Mouse (Mus musculus): ENCODE results near the gene Gm21972. TPM values are rescaled to one million over a fixed set of nuclear protein-coding genes. Genes with fewer than 3 reads are reported as not detected.

The Gm21972 gene
- total RNA-seq (2021) = 1 to 10 TPM; 3.0 to 4.1 TPM
- long read RNA-seq, experiment 1, partial matches to known transcripts = 1 of 2 reads
- long read RNA-seq, experiment 1, other reads (novel, unspliced or antisense) = 1 of 2 reads
- long read RNA-seq, experiment 2, partial matches to known transcripts = 0 of 1 reads
- long read RNA-seq, experiment 2, other reads (novel, unspliced or antisense) = 1 of 1 reads

- no peak for DNase-seq
Observed at GRCm38 (mm10) chr1:86133337-86133736, at the start of gene Gm21972. Gm21972 (plus strand) TSS chr1:86133637.

- peak; percentile 12 to 22 for DNase-seq
Observed at GRCm38 (mm10) chr1:86094413-86094812, 39.0 kb upstream of the Gm21972 start.

- DNase-seq = no peak
Observed at GRCm38 (mm10) chr1:86105054-86105453, 28.4 kb upstream of the Gm21972 start.

GRCm38 (mm10) chr1:86111779-86112178 is 21.7 kb upstream of the Gm21972 start, which contains the start of gene Htr2b:
Htr2b (minus strand) TSS chr1:86111970.
- peak; percentile 10 to 22 for DNase-seq

- DNase-seq = no peak
Observed at GRCm38 (mm10) chr1:86114141-86114540, 19.3 kb upstream of the Gm21972 start.

GRCm38 (mm10) chr1:86119549-86119948 is 13.9 kb upstream of the Gm21972 start:
- no peak for DNase-seq

- DNase-seq = no peak
Observed at GRCm38 (mm10) chr1:86126036-86126435, 7.4 kb upstream of the Gm21972 start.

GRCm38 (mm10) chr1:86135315-86135714 is 1.9 kb downstream of the Gm21972 start:
- DNase-seq = no peak

GRCm38 (mm10) chr1:86141081-86141480 is 7.6 kb downstream of the Gm21972 start:
- no peak for DNase-seq

- no peak for DNase-seq
Observed at GRCm38 (mm10) chr1:86143165-86143564, 9.7 kb downstream of the Gm21972 start.

- no peak for DNase-seq
Observed at GRCm38 (mm10) chr1:86144001-86144944, 10.8 kb downstream of the Gm21972 start.

GRCm38 (mm10) chr1:86146293-86146692 is 12.9 kb downstream of the Gm21972 start:
- DNase-seq = peak in 1 of 2 experiments; percentile 33

GRCm38 (mm10) chr1:86147557-86147956 is 14.1 kb downstream of the Gm21972 start:
- DNase-seq = peak; percentile 76 to 80

GRCm38 (mm10) chr1:86148161-86148560 is 14.7 kb downstream of the Gm21972 start:
- DNase-seq = no peak

GRCm38 (mm10) chr1:86150929-86151328 is 17.5 kb downstream of the Gm21972 start:
- no peak for DNase-seq

- no peak for DNase-seq
Observed at GRCm38 (mm10) chr1:86151376-86151775, 17.9 kb downstream of the Gm21972 start.

- peak in 1 of 2 experiments; percentile 31 for DNase-seq
Observed at GRCm38 (mm10) chr1:86152618-86153017, 19.2 kb downstream of the Gm21972 start.

- DNase-seq = peak; percentile 97 to 98
Observed at GRCm38 (mm10) chr1:86154133-86154823, 20.8 kb downstream of the Gm21972 start, which contains the start of gene Armc9. Armc9 (plus strand) TSS chr1:86154780.

GRCm38 (mm10) chr1:86154824-86155164 is 21.4 kb downstream of the Gm21972 start:
- no peak for DNase-seq

GRCm38 (mm10) chr1:86156075-86156474 is 22.6 kb downstream of the Gm21972 start:
- DNase-seq = no peak

GRCm38 (mm10) chr1:86156595-86156994 is 23.2 kb downstream of the Gm21972 start:
- no peak for DNase-seq

- no peak for DNase-seq
Observed at GRCm38 (mm10) chr1:86160059-86160458, 26.6 kb downstream of the Gm21972 start.

- DNase-seq = no peak
Observed at GRCm38 (mm10) chr1:86160479-86160878, 27.0 kb downstream of the Gm21972 start.

Data from adrenal gland, postnatal 36 days (tissue).